Mouse (Mus musculus) lung, embryonic 16.5 days (tissue): ENCODE results near the gene Nin. TPM values are rescaled to one million over a fixed set of nuclear protein-coding genes. Genes with fewer than 3 reads are reported as not detected.

ENCODE experiments used
- ATAC-seq: fragments of 200-750 bp; cut with Nextera tagmentation; 2 replicates; pipeline ENCODE4 v1.8.0; 2017; ENCODE audit warnings: low read depth, mild to moderate bottlenecking, moderate library complexity
- H3K27ac ChIP-seq: fragments of 300-500 bp; sonication (generic); 2 replicates; pipeline ENCODE4 v1.5.1; 2014; ENCODE audit warnings: mild to moderate bottlenecking, control low read depth, low read length
- H3K27me3 ChIP-seq: fragments of 300-500 bp; sonication (generic); 2 replicates; pipeline ENCODE4 v1.6.1; 2014; ENCODE audit warnings: low read depth, low read length, mixed read lengths; ENCODE audit not compliant: control insufficient read depth, insufficient read depth
- H3K36me3 ChIP-seq: fragments of 300-500 bp; sonication (generic); 2 replicates; pipeline ENCODE4 v1.6.1; 2014; ENCODE audit warnings: low read length; ENCODE audit not compliant: control insufficient read depth, insufficient read depth
- H3K4me1 ChIP-seq: fragments of 300-500 bp; sonication (generic); replicated peaks from 2 replicates; pipeline ENCODE4 v1.6.1; 2014; ENCODE audit warnings: low read length, mixed read lengths; ENCODE audit not compliant: control insufficient read depth, insufficient read depth
- H3K4me2 ChIP-seq: fragments of 300-500 bp; sonication (generic); 2 replicates; pipeline ENCODE4 v1.6.1; 2014; ENCODE audit warnings: low read depth, low read length, control low read depth
- H3K4me3 ChIP-seq: fragments of 300-500 bp; sonication (generic); 2 replicates; pipeline ENCODE4 v1.5.1; 2014; ENCODE audit warnings: mild to moderate bottlenecking, low read length, control low read depth
- H3K9ac ChIP-seq: fragments of 300-500 bp; sonication (generic); 2 replicates; pipeline ENCODE4 v1.6.1; 2014; ENCODE audit warnings: low read length, control low read depth
- H3K9me3 ChIP-seq: fragments of 300-500 bp; sonication (generic); 2 replicates; pipeline ENCODE4 v1.6.1; 2016; ENCODE audit warnings: low read length; ENCODE audit not compliant: control insufficient read depth
- WGBS: fragments of 180-500 bp; shearing (Covaris S2); extraction: QIAGEN DNeasy Blood & Tissue Kit; methylation state at CpG from one replicate; pipeline ENCODE4 v1.1.7; 2014; 5-methylcytosine and 5-hydroxymethylcytosine counted together
- polyA plus RNA-seq: library from polyadenylated mRNA; unstranded; fragments of >200 nt; fragmentation: Nextera tagmentation; extraction: Ambion mirVana; gene quantifications from 2 replicates; pipeline ENCODE4 v1.2.1, GENCODE M21; 2015

Gene Nin
- polyA plus RNA-seq, 1 experiment from 2014 or later = 11.8 TPM

GRCm38 (mm10) chr12:69966071-69966470, 147.4 kb downstream of the Nin start:
- Histone ChIP-seq H3K4me3 (no peak overlapping the region), H3K9ac (no peak overlapping the region; the same call in 1 of the 2 replicates), H3K27me3 (no peaks in the 10 kb centered on the region), H3K36me3 (peaks cover 37% of the 10 kb centered on the region), H3K9me3 (no peaks in the 10 kb centered on the region), H3K4me2 (no peak overlapping the region), H3K27ac (0 out of 2 replicates have a peak overlapping the region, but pooled peaks have one; percentile 29), H3K4me1 (no peaks in the 10 kb centered on the region)
- ATAC-seq = peak; percentile 62; the same call in 1 of the 2 replicates
- 47% methylated on average over 5 of the region's 5 CpGs for WGBS

- no peak overlapping the region for H3K27ac ChIP-seq
- 70% methylated on average over 3 of the region's 3 CpGs for WGBS
- no peak overlapping the region for H3K9ac ChIP-seq
- H3K4me1 ChIP-seq = no peaks in the 10 kb centered on the region
- H3K4me2 ChIP-seq = no peak overlapping the region
- H3K27me3 ChIP-seq = no peaks in the 10 kb centered on the region
- ATAC-seq = no peak
- no peaks in the 10 kb centered on the region for H3K9me3 ChIP-seq
- H3K36me3 ChIP-seq = peaks cover 38% of the 10 kb centered on the region
- no peak overlapping the region for H3K4me3 ChIP-seq
Measured at GRCm38 (mm10) chr12:69965644-69966043, 147.9 kb downstream of the Nin start.

GRCm38 (mm10) chr12:69963141-69963540, 150.4 kb downstream of the Nin start:
- Histone ChIP-seq H3K9me3 (no peaks in the 10 kb centered on the region), H3K4me1 (no peaks in the 10 kb centered on the region), H3K4me3 (no peak overlapping the region), H3K9ac (no peak overlapping the region), H3K4me2 (no peak overlapping the region), H3K27me3 (no peaks in the 10 kb centered on the region), H3K27ac (no peak overlapping the region), H3K36me3 (peaks cover 27% of the 10 kb centered on the region)
- no peak for ATAC-seq
- WGBS = 81% methylated on average over 6 of the region's 6 CpGs

- Histone ChIP-seq H3K27me3 (no peaks in the 10 kb centered on the region), H3K4me3 (no peak overlapping the region), H3K4me2 (no peak overlapping the region), H3K27ac (no peak overlapping the region), H3K9me3 (no peaks in the 10 kb centered on the region), H3K36me3 (peaks cover 22% of the 10 kb centered on the region), H3K4me1 (no peaks in the 10 kb centered on the region), H3K9ac (no peak overlapping the region)
- ATAC-seq = no peak
- WGBS = 58% methylated on average over 4 of the region's 4 CpGs
Measured at GRCm38 (mm10) chr12:69962468-69962867, 151.0 kb downstream of the Nin start.

Other genes starting within 250 kb of the Nin start
- 3.9 and 5.4 TPM in 2 replicates for gene Atl1, start 221.1 kb downstream of the Nin start, polyA plus RNA-seq
- gene Map4k5, start 220.5 kb downstream of the Nin start, polyA plus RNA-seq = 30.8 and 31.0 TPM in 2 replicates
- 1.2 and 1.5 TPM in 2 replicates for gene Sav1, start 126.7 kb downstream of the Nin start, polyA plus RNA-seq
- not detected in 2 replicates for gene Abhd12b, start 40.4 kb upstream of the Nin start, polyA plus RNA-seq
- 85.1 and 94.2 TPM in 2 replicates for gene Pygl, start 117.8 kb upstream of the Nin start, polyA plus RNA-seq
- gene Trim9, start 233.9 kb upstream of the Nin start, polyA plus RNA-seq = 0.58 and 1.3 TPM in 2 replicates